Mouse (Mus musculus): ENCODE measurements around the gene Rpl18. TPM values are rescaled to one million over a fixed set of nuclear protein-coding genes. Genes with fewer than 3 reads are reported as not detected.
A peak's percentile ranks its signal among the peaks of the same experiment; 100 is the strongest.

Gene Rpl18
- polyA plus RNA-seq, 1 experiment from 2014 or later: 1,062 TPM

DNA sequence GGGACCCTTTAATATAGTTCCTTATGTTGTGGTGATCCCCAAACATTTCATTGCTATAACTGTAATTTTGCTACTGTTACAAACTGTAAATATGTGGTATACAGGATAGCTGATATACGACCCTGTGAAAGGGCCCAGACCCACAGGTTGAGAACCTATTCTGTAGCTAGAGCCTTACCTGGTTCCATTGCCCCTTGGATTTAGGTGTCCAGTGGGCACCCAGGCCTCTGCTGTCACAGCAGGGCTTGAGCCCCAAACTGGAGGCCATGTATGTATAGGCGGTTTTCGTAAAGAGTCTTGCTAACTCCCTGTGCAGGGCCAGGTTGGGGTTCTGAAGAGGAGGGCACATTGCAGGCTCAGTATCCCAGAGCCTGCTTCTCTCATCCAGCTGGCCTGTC is 1.2 kb downstream of the Rpl18 start:
- H3K36me3 ChIP-seq: peaks cover 45% of the 10 kb centered on the region
- 85% methylated on average over 3 of the region's 3 CpGs for WGBS
- H3K9me3 ChIP-seq (replicated peaks): no peaks in the 10 kb centered on the region
- H3K4me3 ChIP-seq (replicated peaks): peak overlapping the region; percentile 82
- H3K27me3 ChIP-seq: no peaks in the 10 kb centered on the region
- H3K4me1 ChIP-seq: peaks cover 59% of the 10 kb centered on the region
- ATAC-seq (ENCODE audit: insufficient number of reproducible peaks, low FRiP score, low TSS enrichment, low read depth): no peak
- H3K27ac ChIP-seq (replicated peaks): no peak overlapping the region; the same call in 1 of the 2 replicates
- peak overlapping the region; percentile 91 for H3K4me2 ChIP-seq (replicated peaks)
- H3K9ac ChIP-seq: no peak overlapping the region

DNA sequence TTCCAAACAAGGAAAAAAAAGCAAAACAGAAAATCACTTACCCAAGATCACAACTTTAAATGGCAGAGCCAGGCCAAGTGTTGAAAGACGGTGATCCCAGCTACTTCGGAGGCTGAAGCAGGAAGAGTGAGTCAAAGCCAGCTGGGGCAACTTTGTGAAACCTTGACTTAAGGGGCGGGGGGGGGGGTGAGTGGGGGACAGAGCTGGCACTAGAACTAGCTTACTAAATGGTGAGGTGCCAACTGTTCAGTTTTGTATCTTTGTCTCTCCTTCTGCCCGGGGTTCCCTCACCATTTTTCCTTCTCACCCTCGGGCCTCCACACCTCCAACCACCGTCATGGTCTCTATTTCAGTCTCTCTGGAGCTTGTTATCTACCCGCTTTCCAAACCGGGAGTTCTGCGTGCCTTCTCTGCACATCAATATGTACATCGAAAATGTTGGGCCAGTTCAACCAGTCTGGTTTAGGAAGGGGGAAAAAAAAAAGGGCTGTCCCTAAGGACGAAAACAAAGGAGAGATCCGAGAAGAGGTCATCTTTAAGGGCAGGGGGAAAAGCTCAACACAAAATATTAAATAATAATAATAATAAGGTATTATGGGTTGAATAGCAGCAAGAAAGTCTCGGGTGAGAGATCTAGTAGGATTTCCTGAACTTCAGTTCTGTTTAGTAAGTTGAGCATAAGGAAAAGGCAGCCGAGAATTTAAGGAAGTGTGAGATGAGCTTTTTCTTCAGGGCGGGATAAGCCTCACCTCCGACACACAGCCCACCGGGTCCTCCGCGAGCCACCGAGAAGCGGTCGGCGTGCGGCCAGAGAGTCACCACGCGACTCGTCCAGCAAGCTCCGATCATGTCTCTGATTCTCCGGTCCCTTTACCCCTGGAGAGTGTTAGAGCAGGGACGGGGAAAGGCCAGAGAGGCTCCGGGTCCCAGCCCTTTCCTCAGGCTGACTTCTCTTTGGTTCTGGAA is 2.0 kb downstream of the Rpl18 start:
- ATAC-seq (ENCODE audit: insufficient number of reproducible peaks, low FRiP score, low TSS enrichment, low read depth): no peak
- Histone ChIP-seq H3K9me3 (replicated peaks) (no peaks in the 10 kb centered on the region), H3K36me3 (peaks cover 45% of the 10 kb centered on the region), H3K4me3 (replicated peaks) (peak overlapping the region; percentile 82), H3K27ac (replicated peaks) (peak overlapping the region; percentile 95), H3K4me2 (replicated peaks) (peak overlapping the region; percentile 91), H3K4me1 (peaks cover 59% of the 10 kb centered on the region), H3K27me3 (no peaks in the 10 kb centered on the region), H3K9ac (peak overlapping the region; percentile 64)
- 7% methylated on average over 31 of the region's 31 CpGs for WGBS

DNA sequence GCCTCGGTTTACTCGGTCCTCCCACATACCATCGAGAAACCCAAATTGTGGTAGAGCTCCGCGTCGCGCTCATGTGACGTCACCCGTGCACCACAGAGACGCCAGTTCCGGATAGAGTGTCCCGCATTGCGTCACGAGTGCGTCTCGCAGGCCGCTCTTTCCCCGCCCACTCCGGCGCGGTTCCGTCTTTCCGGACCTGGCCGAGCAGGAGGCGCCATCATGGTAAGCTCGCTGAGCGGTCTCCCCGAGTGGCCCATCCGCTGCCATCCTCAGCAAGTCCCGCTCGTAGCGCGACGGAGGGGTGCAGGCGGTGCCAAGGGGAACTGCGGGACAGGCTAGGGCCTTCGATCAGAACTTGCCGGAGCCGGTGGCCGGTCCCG is 2.7 kb downstream of the Rpl18 start, which contains the start of gene Sphk2:
Gene Sphk2, minus strand, starts transcription at position 85 of the 380 bp plus-strand sequence.
- Histone ChIP-seq H3K27ac (replicated peaks) (peak within 1 kb of the TSS; percentile 95), H3K36me3 (peaks cover 43% of the 10 kb centered on the region), H3K4me2 (replicated peaks) (peak within 1 kb of the TSS; percentile 91), H3K4me1 (peaks cover 55% of the 10 kb centered on the region), H3K9me3 (replicated peaks) (no peaks in the 10 kb centered on the region), H3K27me3 (no peaks in the 10 kb centered on the region), H3K9ac (peak within 1 kb of the TSS; percentile 95), H3K4me3 (replicated peaks) (peak within 1 kb of the TSS; percentile 82)
- ATAC-seq (ENCODE audit: insufficient number of reproducible peaks, low FRiP score, low TSS enrichment, low read depth): peak; percentile 80
- WGBS: under 1% methylated on average over 41 of the region's 41 CpGs

DNA sequence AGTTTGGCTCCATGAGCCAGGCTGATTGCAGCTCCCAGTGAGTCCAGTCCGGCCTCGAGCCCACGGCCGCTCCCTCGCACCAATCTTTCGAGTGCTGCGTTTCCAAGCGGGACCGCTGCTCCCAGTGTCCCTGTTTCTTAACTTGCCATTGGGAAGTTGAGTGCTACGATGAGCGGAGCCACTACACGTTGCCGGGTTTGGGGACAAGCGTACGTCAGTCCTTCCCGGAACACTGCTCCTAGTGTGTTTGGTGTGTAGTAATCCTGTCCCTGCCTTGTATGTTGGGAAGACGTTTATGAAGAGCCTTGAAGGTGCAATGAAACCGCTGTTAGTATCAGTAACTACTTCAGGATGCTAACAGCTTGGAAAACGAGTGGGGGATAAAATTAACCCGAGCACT is 3.1 kb downstream of the Rpl18 start:
- Histone ChIP-seq H3K9me3 (replicated peaks) (no peaks in the 10 kb centered on the region), H3K36me3 (peaks cover 43% of the 10 kb centered on the region), H3K27ac (replicated peaks) (peak overlapping the region; percentile 95), H3K27me3 (no peaks in the 10 kb centered on the region), H3K4me2 (replicated peaks) (peak overlapping the region; percentile 91), H3K4me1 (peaks cover 51% of the 10 kb centered on the region), H3K4me3 (replicated peaks) (peak overlapping the region; percentile 82), H3K9ac (peak overlapping the region; percentile 95)
- WGBS: 0% methylated on average over 20 of the region's 20 CpGs
- no peak for ATAC-seq (ENCODE audit: insufficient number of reproducible peaks, low FRiP score, low TSS enrichment, low read depth)

DNA sequence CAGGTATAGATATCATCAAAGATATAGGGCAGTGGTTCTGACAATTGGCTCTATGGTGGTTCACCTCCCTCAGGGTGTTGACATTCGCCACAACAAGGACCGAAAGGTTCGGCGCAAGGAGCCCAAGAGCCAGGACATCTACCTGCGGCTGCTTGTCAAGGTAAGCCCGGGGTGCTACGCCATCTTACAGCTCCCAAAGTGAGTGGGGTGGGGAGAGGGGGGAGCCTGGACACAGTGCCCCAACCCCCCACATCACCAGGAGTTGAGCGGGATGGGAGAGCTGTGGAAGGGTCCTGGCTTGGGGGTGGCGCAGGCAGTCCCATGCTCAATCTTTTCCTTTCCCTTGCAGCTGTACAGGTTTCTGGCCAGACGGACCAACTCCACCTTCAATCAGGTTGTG is 3.9 kb downstream of the Rpl18 start:
- Histone ChIP-seq H3K9me3 (replicated peaks) (no peaks in the 10 kb centered on the region), H3K27me3 (no peaks in the 10 kb centered on the region), H3K4me3 (replicated peaks) (peak overlapping the region; percentile 82), H3K4me1 (peaks cover 42% of the 10 kb centered on the region), H3K36me3 (peaks cover 45% of the 10 kb centered on the region), H3K4me2 (replicated peaks) (peak overlapping the region; percentile 91), H3K27ac (replicated peaks) (no peak overlapping the region), H3K9ac (peak overlapping the region; percentile 95)
- 74% methylated on average over 10 of the region's 10 CpGs for WGBS
- ATAC-seq (ENCODE audit: insufficient number of reproducible peaks, low FRiP score, low TSS enrichment, low read depth): no peak

DNA sequence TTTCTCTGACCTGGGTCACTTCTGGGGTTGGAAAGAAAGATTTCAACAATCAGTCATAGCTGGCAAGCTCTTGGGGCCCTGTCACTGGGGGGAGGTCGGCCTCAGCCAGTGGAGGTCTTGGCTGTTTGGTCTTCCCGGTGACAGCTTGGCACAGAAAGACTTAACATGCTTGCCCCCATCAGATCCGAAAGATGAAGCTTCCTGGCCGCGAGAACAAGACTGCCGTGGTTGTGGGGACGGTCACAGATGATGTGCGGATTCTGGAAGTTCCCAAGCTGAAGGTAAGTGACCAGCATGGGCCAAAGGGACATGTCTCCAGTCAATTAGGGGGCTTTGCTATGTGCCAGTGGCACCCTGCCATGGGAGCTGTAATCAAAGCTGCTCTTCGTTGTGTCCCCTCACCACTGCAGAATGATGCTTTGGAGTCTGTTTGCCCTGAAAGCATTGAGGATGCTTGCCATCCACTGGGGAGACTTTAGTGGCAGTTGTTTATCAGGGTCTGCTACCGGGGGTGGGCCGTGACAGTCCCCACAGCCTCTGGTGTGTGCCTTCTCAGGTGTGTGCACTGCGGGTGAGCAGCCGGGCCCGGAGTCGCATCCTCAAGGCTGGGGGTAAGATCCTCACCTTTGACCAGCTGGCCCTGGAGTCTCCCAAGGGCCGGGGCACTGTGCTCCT is 4.6 kb downstream of the Rpl18 start:
- Histone ChIP-seq H3K9me3 (replicated peaks) (no peaks in the 10 kb centered on the region), H3K4me2 (replicated peaks) (peak overlapping the region; percentile 91), H3K9ac (peak overlapping the region; percentile 95; the same call in 1 of the 2 replicates), H3K4me1 (peaks cover 35% of the 10 kb centered on the region), H3K27ac (replicated peaks) (no peak overlapping the region), H3K36me3 (peaks cover 52% of the 10 kb centered on the region), H3K27me3 (no peaks in the 10 kb centered on the region), H3K4me3 (replicated peaks) (peak overlapping the region; percentile 82)
- no peak for ATAC-seq (ENCODE audit: insufficient number of reproducible peaks, low FRiP score, low TSS enrichment, low read depth)
- WGBS: 90% methylated on average over 16 of the region's 16 CpGs

DNA sequence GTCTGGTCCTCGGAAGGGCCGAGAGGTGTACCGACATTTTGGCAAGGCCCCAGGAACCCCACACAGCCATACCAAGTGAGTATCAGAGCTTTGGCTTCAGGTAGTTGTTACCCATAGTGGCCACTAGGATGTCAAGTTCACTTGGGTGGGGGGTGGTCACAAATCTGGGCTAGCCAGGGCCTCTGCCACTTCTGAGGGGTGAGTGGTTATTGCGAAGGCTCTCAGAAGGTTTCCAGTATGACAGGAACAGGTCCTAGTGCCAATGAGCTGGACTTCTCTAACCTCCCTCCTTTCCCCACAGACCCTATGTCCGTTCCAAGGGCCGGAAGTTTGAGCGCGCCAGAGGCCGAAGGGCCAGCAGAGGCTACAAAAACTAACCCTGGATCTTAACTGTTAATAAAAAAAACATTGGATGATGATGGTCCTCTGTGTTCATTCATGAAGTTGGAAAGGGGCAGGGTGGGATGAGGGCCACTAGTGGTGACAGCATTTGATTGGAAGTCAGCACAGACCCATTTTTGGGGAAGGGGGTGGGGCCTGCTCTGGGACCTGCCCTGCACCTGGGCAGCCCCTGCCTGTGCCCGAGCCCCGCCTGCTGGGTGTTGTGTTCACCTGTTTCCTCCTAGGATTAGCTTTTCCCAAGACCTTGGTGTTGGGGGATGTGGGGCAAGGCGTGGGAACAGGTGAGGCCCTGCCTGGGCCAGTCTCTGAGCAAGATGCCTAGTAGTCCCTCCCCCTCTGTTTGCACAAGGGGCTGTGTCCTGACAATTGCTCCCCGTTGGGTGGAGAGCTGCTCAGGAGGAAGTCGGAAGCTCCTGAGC is 5.4 kb downstream of the Rpl18 start, which contains the start of gene Fam83e:
Gene Fam83e, plus strand, starts transcription at position 800 of the 821 bp plus-strand sequence.
- H3K27ac ChIP-seq (replicated peaks): peak within 1 kb of the TSS; percentile 61; the same call in 1 of the 2 replicates
- peaks cover 32% of the 10 kb centered on the region for H3K4me1 ChIP-seq
- H3K4me2 ChIP-seq (replicated peaks): no peak within 1 kb of the TSS
- H3K9me3 ChIP-seq (replicated peaks): no peaks in the 10 kb centered on the region
- H3K4me3 ChIP-seq (replicated peaks): no peak within 1 kb of the TSS
- H3K27me3 ChIP-seq: no peaks in the 10 kb centered on the region
- peaks cover 60% of the 10 kb centered on the region for H3K36me3 ChIP-seq
- 79% methylated on average over 14 of the region's 14 CpGs for WGBS
- H3K9ac ChIP-seq: no peak within 1 kb of the TSS
- ATAC-seq (ENCODE audit: insufficient number of reproducible peaks, low FRiP score, low TSS enrichment, low read depth): no peak

DNA sequence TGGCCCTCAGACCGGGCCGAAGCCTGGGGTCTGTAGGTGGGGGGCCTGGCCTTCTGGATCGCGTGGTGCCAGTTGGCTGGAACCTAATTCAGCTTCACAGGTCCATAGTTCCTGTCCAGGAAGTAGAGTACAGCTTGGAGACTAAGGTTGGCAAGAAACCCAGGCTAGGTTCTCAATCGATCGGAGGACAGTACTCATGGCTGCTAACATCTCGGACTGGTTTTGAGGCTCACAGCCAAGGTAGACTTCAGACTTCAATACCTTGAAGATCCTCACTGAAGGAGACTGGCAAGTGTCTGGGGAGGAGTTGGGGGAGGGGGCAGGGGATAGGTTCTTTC is 5.9 kb downstream of the Rpl18 start:
- H3K27ac ChIP-seq (replicated peaks): peak overlapping the region; percentile 61; the same call in 1 of the 2 replicates
- ATAC-seq (ENCODE audit: insufficient number of reproducible peaks, low FRiP score, low TSS enrichment, low read depth): no peak
- H3K9me3 ChIP-seq (replicated peaks): no peaks in the 10 kb centered on the region
- no peak overlapping the region for H3K4me3 ChIP-seq (replicated peaks)
- H3K4me2 ChIP-seq (replicated peaks): no peak overlapping the region
- peaks cover 65% of the 10 kb centered on the region for H3K36me3 ChIP-seq
- 82% methylated on average over 7 of the region's 7 CpGs for WGBS
- H3K9ac ChIP-seq: no peak overlapping the region
- no peaks in the 10 kb centered on the region for H3K27me3 ChIP-seq
- peaks cover 26% of the 10 kb centered on the region for H3K4me1 ChIP-seq

DNA sequence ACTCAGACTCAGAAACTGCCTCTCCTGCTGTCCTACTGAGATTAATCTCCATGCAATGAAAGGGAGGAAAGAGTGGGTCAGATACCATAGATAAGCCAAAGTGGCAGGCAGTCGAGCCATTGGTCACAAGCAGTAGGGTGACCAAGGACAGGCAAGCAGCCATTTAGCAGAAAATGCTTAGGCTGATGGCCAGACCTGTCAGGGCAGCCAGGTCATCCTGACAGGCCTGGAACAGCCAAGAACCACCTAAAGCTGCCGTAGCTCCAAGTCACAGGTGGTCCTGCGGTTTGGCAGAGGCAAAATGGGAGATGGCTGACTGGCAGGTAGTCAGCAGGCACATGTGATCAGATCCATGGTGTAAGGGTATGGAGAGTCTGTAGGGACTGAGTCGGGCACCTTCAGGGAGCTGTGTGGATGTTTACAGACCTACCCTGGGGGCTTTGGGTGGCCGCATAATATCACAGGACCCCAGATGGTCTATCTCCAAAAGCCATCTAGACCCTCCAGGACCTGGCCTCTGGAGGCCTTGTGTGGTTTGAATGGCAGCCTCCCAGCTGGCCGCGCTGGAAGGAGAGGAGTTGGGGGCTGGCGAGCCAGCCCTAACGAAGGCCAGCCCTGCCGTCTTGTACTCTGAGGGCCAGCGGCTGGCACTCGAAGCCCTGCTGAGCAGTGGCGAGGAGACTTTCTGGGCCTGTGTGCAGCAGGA is 6.5 kb downstream of the Rpl18 start:
- ATAC-seq (ENCODE audit: insufficient number of reproducible peaks, low FRiP score, low TSS enrichment, low read depth): no peak
- no peaks in the 10 kb centered on the region for H3K27me3 ChIP-seq
- H3K4me2 ChIP-seq (replicated peaks): no peak overlapping the region
- H3K9ac ChIP-seq: no peak overlapping the region
- peaks cover 70% of the 10 kb centered on the region for H3K36me3 ChIP-seq
- no peak overlapping the region for H3K4me3 ChIP-seq (replicated peaks)
- H3K9me3 ChIP-seq (replicated peaks): no peaks in the 10 kb centered on the region
- peaks cover 20% of the 10 kb centered on the region for H3K4me1 ChIP-seq
- 0 out of 2 replicates have a peak overlapping the region, but pooled peaks have one; percentile 6 for H3K27ac ChIP-seq (replicated peaks)
- 60% methylated on average over 13 of the region's 13 CpGs for WGBS

DNA sequence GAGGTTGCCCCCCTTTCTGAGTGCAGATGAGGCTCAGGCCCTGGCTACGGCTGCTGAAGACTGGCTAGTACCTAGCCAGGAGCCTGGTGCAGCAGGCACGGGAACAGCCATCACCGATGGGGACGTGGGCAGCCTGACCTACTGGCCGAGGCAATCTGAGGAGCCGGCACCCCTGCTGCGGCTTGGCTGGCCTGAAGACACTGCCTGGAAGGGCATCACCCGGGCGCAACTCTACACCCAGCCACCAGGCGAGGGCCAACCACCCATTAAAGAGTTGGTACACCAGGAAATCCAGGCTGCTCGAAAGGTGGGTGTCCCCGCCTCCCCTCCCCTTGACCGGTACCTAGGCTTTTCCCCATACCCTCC is 7.1 kb downstream of the Rpl18 start:
- Histone ChIP-seq H3K4me3 (replicated peaks) (no peak overlapping the region), H3K4me2 (replicated peaks) (no peak overlapping the region), H3K27me3 (no peaks in the 10 kb centered on the region), H3K4me1 (peaks cover 16% of the 10 kb centered on the region), H3K27ac (replicated peaks) (0 out of 2 replicates have a peak overlapping the region, but pooled peaks have one; percentile 6), H3K9ac (no peak overlapping the region), H3K9me3 (replicated peaks) (no peaks in the 10 kb centered on the region), H3K36me3 (peaks cover 74% of the 10 kb centered on the region)
- 85% methylated on average over 13 of the region's 13 CpGs for WGBS
- ATAC-seq (ENCODE audit: insufficient number of reproducible peaks, low FRiP score, low TSS enrichment, low read depth): no peak
